Mouse (Mus musculus): ENCODE results near the gene Plcxd3.
A peak's percentile ranks its signal among the peaks of the same experiment; 100 is the strongest.

Plcxd3 gene

DNA sequence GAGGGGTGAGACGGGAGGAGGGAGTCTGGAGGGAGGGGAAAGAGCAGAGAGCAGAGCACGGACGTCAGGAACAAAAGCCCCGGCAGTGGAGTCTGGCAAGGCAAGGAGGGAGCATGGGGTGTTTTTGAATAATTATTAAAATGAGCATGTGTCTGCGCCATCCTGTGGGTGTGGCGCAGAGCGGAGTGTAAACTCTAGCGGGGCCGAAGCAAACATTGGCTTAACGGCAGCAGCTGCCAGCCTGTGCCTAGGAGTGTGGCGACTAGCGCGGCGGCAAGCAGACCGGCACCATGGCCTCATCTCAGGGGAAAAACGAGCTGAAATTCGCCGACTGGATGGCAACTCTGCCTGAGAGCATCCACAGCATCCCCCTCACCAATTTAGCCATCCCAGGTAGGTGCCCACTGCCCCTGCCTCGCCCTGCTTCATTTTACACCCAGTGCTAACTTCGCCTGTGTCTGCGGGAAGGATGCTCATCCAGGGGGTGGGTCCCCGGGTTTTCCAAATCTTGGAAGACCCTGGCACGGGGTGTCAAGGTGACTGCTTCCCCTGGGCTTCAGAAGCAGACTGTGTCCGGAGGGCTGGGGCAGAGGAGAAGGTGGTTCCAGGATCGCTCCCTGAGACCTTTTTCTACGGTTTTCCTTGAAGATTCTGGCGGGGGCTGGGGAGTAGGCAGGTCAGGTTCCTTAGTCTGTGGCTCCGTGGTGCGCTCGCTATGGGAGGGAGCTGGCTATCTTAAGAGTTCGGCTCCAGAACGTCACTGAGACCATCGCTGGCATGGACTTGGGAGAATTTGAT is at the start of gene Plcxd3:
Plcxd3 (plus strand) TSS at position 69 of the 798 bp plus-strand sequence.
- peak; percentile 15 for DNase-seq

- no peak for DNase-seq
Measured at GRCm38 (mm10) chr15:4331867-4332266, 43.4 kb upstream of the Plcxd3 start.

DNA sequence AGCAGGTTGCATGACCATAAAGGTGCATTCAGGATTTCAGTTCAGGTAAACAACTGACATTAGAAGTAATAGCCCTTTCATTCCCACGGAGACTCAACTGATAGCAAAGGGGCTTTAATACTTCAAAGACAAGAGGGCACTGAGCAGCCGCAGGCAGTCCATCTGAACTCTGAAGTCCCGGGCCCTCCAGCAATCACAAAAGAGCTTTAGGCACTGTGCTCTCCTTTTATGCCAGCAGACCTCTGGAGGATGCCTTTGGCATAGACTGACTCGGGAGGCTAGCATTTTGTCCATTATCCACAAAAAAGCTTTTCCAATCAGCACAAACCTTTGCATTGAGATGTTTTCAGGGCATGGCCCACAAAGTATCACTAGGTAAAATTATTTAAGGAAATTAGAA is 33.7 kb upstream of the Plcxd3 start:
- no peak for DNase-seq

DNA sequence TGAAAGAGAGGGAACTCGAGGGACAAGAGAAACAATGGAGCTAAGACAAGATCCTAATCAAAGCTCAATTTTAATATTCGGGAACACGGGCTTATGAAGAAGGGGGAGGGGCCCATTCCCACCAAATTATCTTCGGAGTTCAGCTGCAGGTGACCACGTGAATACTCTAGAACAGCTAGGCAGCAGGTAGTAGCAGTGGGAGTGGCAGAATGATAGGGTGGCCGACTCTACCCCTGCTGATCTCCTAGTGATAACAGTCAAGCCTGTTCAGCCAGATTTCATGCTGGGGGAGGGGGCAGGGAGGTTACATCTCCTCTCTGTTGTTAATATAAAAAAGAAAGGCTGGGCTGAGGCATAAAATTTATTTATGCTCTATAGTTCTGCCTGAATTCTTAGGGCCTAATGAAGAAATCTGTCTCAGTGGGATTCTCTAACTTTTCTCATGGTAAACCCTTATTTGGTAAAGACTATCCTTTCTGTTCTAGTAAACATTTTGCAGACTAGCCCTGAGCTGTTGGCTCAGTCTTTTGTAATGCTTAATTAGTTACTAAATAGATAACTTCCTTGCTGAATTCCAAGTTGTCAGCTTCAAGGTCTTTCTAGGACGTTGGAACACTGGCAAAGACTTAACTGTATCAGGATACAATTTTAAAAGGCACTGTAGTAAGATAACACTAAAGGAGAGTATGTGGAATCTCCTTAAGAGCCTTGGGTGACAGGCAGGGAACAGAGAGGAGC is 26.3 kb upstream of the Plcxd3 start:
- no peak for DNase-seq

DNA sequence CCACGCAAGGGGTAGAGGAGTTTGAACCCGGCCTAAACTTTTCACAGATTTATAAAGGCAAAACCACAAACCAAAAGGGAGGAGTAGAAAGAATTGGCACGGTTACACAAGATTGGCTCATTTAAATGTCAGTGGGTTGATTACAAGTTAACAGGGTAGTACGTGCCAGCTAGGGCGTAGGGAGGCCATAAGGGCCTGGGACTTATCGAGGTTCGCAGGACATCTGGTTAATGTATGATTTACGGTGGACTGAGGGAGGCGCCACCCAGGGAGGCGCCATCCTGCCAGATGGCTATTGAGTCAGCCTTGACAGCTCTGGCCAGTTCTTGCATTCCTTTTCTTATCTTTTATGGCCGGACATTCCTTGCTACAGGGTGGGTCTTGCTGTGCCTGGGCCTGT is 18.9 kb upstream of the Plcxd3 start:
- no peak for DNase-seq

DNA sequence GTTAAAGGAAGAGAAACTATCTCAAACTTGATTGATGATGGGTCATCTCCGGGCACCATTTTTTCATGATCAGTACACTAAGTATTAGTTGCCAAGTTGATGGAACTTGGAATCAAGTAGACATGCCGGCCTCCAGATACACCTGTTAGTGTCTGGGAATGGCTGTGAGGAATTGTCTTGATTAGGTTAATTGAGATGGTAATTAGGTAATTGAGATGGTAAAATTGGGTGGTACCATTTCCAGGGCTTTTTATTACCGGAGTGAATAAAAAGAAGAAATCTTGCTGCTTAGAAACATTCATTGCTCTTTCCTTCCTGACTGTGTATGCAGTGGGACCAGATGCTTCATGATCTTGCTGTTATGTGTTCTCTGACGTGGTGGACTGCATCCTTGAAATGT is 17.6 kb upstream of the Plcxd3 start:
- no peak for DNase-seq

GRCm38 (mm10) chr15:4367801-4368200 is 7.5 kb upstream of the Plcxd3 start:
- DNase-seq = no peak

GRCm38 (mm10) chr15:4374453-4374990 is 769 bp upstream of the Plcxd3 start:
- no peak for DNase-seq

- no peak for DNase-seq
Measured at GRCm38 (mm10) chr15:4375031-4375422, 264 bp upstream of the Plcxd3 start.

- DNase-seq = no peak
Measured at GRCm38 (mm10) chr15:4376221-4376631, 935 bp downstream of the Plcxd3 start.

GRCm38 (mm10) chr15:4378766-4379165 is 3.5 kb downstream of the Plcxd3 start:
- no peak for DNase-seq

DNA sequence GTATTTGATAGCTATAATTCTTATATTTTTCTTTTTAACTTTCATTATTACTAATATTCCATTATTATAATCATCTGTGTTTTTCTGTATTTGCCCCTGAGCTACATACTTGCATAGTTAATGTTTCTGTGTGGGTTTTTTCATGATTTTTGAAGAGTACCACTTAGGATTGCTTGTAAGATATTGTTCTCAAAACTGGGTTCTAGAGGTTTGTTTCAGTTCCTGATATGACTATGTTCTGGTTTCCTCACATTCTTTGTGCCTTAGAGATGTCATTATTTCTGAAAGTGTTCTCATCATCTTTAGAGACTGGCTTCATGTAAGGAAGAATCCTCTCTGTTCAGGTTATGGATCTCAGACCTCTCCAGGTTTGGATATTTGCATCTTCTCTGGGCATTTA is 12.5 kb downstream of the Plcxd3 start:
- DNase-seq = no peak

- DNase-seq = no peak
Measured at GRCm38 (mm10) chr15:4400096-4400495, 24.8 kb downstream of the Plcxd3 start.

- no peak for DNase-seq
Measured at GRCm38 (mm10) chr15:4411333-4411732, 36.0 kb downstream of the Plcxd3 start.

GRCm38 (mm10) chr15:4440081-4440480 is 64.8 kb downstream of the Plcxd3 start:
- no peak for DNase-seq

DNA sequence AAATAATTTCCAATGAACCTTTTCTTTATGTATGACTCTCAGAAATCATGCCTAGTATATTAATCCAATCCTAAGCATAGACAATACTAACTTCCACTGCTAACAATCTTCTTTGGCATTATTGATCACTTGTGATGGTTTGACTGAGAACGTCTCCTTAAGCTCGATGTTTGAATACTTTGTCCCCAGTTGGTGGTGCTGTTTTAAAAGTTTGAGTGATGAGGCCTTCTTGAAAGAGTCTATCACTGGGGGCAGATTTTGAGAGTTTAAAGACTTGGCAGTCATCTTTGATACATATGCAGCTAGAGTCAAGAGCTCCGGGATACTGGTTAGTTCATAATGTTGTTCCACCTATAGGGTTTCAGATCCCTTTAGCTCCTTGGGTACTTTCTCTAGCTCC is 120.9 kb downstream of the Plcxd3 start:
- DNase-seq = no peak

DNA sequence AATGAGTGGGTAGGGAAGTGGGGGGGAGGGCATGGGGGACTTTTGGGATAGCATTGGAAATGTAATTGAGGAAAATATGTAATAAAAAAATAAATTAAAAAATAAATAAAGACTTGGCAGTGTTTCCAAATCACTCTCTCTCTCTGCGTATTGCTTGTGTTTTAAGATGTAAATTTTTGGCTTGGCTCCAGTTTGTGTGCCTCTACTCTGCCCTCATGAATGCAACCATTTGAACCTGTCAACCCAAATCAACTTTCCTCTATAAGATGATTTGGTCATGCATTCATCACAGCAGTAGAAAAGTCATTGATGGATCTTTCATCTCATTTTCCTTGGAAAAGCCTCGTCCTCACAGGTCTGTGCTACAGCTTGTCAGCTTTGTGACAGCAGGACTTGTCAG is 121.7 kb downstream of the Plcxd3 start:
- DNase-seq = no peak

GRCm38 (mm10) chr15:4498036-4498435 is 122.7 kb downstream of the Plcxd3 start:
- DNase-seq = no peak

GRCm38 (mm10) chr15:4503366-4503765 is 128.1 kb downstream of the Plcxd3 start:
- no peak for DNase-seq

GRCm38 (mm10) chr15:4503826-4504225 is 128.5 kb downstream of the Plcxd3 start:
- no peak for DNase-seq

DNA sequence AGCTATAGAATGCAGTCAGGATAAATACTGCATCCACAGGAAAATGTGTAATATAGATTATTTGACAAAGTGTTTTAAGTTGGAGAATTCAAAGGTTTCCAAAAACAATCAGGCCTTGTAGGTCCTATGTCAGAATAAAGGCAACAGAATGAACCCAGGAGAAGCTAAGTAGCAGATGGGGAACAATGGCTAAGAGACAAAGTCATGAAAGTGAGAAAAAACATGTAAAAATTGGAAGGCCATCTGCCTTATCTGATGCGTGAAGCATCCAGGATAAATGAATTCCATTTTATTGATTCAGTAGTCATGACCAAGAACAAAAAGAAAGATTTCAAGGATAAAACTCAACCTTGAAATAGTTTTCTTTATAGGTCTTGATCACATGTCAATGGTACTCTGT is 139.4 kb downstream of the Plcxd3 start:
- no peak for DNase-seq

DNA sequence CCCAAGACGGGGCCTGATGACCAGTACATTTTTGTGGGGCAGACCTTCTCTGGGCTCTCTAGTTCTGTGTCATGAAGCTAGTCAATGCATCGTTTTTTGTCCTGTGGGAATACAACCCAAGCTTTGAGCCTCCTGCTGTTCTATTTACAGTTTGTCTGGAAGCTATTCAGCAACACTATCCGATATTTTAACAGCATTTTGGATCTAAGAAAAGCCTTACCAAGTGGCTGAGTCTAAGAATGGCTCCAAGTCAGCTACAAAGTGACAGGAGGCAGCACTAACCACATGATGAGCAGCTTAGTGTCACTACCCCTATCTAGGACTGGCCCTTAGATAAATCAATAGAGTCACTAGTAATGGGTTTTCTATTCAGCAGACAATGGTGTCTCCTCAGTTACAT is 149.3 kb downstream of the Plcxd3 start:
- DNase-seq = no peak

DNA sequence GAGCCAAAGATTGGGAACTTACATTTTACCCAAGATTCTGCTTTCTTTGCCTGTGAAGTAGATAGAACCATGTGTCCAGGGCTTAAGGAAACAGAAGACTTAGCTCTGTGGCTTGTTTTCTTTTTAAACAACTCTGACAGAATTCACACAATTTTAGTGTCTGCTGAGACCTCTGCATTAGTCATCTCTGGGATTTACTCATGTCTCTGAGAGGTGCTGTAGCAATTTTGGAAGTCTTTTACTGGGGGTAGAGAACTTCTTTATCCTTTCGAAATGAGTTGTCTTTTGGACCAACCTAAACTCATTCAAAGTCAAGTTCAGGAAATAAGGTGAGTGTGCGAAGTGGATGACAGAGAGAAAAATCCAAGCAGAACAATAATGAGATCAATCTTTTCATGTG is 158.4 kb downstream of the Plcxd3 start:
- DNase-seq = no peak

- no peak for DNase-seq
Measured at GRCm38 (mm10) chr15:4559121-4559520, 183.8 kb downstream of the Plcxd3 start.
